Mouse (Mus musculus) T-cell, adult 2 months (primary cell): Measurements from ENCODE around the gene Bri3bp.
A peak's percentile ranks its signal among the peaks of the same experiment; 100 is the strongest.
"Not testable (repeated sequence)": the region's sequence is repeated elsewhere in the genome, so short reads cannot be mapped to it uniquely, and the experiment has no call there.

Experiments used
- DNase-seq: peaks from one replicate; pipeline ENCODE4 v3.0.0; 2022; ENCODE audit warnings: low spot score

Bri3bp gene

GRCm38 (mm10) chr5:125409348-125410090, 31.8 kb upstream of the Bri3bp start:
- no peak for DNase-seq

GRCm38 (mm10) chr5:125411972-125412530, 29.3 kb upstream of the Bri3bp start:
- DNase-seq = peak; percentile 73

GRCm38 (mm10) chr5:125412536-125412935, 28.8 kb upstream of the Bri3bp start:
- DNase-seq = not testable (repeated sequence)

- no peak for DNase-seq
Measured at GRCm38 (mm10) chr5:125413763-125414162, 27.6 kb upstream of the Bri3bp start.

GRCm38 (mm10) chr5:125416183-125416582, 25.2 kb upstream of the Bri3bp start:
- DNase-seq = no peak

GRCm38 (mm10) chr5:125418636-125419035, 22.7 kb upstream of the Bri3bp start:
- DNase-seq = no peak

GRCm38 (mm10) chr5:125419124-125419523, 22.2 kb upstream of the Bri3bp start:
- DNase-seq = no peak

GRCm38 (mm10) chr5:125425698-125426276, 15.6 kb upstream of the Bri3bp start:
- DNase-seq = no peak

GRCm38 (mm10) chr5:125426343-125426742, 15.0 kb upstream of the Bri3bp start:
- DNase-seq = no peak

- not testable (repeated sequence) for DNase-seq
Measured at GRCm38 (mm10) chr5:125432324-125432723, 9.0 kb upstream of the Bri3bp start.

- DNase-seq = peak; percentile 94
Measured at GRCm38 (mm10) chr5:125433793-125434337, 7.5 kb upstream of the Bri3bp start, which contains the start of gene Dhx37. Gene Dhx37, minus strand, starts transcription at chr5:125434121.

GRCm38 (mm10) chr5:125434347-125434746, 7.0 kb upstream of the Bri3bp start:
- DNase-seq = peak; percentile 36

- no peak for DNase-seq
Measured at GRCm38 (mm10) chr5:125440583-125441233, 660 bp upstream of the Bri3bp start.

GRCm38 (mm10) chr5:125442136-125442995, 998 bp downstream of the Bri3bp start:
- DNase-seq = no peak

- DNase-seq = no peak
Measured at GRCm38 (mm10) chr5:125443335-125443734, 2.0 kb downstream of the Bri3bp start.

GRCm38 (mm10) chr5:125443915-125444314, 2.5 kb downstream of the Bri3bp start:
- DNase-seq = peak; percentile 42

GRCm38 (mm10) chr5:125444554-125444953, 3.2 kb downstream of the Bri3bp start:
- peak; percentile 54 for DNase-seq

- DNase-seq = no peak
Measured at GRCm38 (mm10) chr5:125446344-125446743, 5.0 kb downstream of the Bri3bp start.

GRCm38 (mm10) chr5:125448026-125448425, 6.7 kb downstream of the Bri3bp start:
- DNase-seq = no peak

GRCm38 (mm10) chr5:125448631-125449030, 7.3 kb downstream of the Bri3bp start:
- DNase-seq = no peak

- no peak for DNase-seq
Measured at GRCm38 (mm10) chr5:125449306-125449705, 7.9 kb downstream of the Bri3bp start.
